Mouse (Mus musculus) neural tube, embryonic 12.5 days (tissue): ENCODE results near the gene Pik3ca. TPM values are rescaled to one million over a fixed set of nuclear protein-coding genes. Genes with fewer than 3 reads are reported as not detected.

Source experiments
- ATAC-seq: fragments of 200-750 bp; cut with Nextera tagmentation; 2 replicates; pipeline ENCODE4 v1.8.0; 2017; ENCODE audit warnings: low read depth, mild to moderate bottlenecking, moderate TSS enrichment, moderate library complexity; ENCODE audit not compliant: low FRiP score
- H3K27ac ChIP-seq: fragments of 300-500 bp; sonication (generic); 2 replicates; pipeline ENCODE4 v1.5.1; 2016
- H3K27me3 ChIP-seq: fragments of 300-500 bp; sonication (generic); replicated peaks from 2 replicates; pipeline ENCODE4 v1.6.1; 2016; ENCODE audit warnings: mild to moderate bottlenecking
- H3K36me3 ChIP-seq: fragments of 300-500 bp; sonication (generic); 2 replicates; pipeline ENCODE4 v1.6.1; 2016; ENCODE audit warnings: mild to moderate bottlenecking
- H3K4me1 ChIP-seq: fragments of 300-500 bp; sonication (generic); 2 replicates; pipeline ENCODE4 v1.6.1; 2016
- H3K4me2 ChIP-seq: fragments of 300-500 bp; sonication (generic); replicated peaks from 2 replicates; pipeline ENCODE4 v1.6.1; 2016; ENCODE audit warnings: mild to moderate bottlenecking
- H3K4me3 ChIP-seq: fragments of 300-500 bp; sonication (generic); 2 replicates; pipeline ENCODE4 v1.5.1; 2016
- H3K9ac ChIP-seq: fragments of 300-500 bp; sonication (generic); 2 replicates; pipeline ENCODE4 v1.6.1; 2016; ENCODE audit warnings: mild to moderate bottlenecking
- H3K9me3 ChIP-seq: fragments of 300-500 bp; sonication (generic); 2 replicates; pipeline ENCODE4 v1.6.1; 2016; ENCODE audit warnings: mild to moderate bottlenecking
- WGBS: fragments of 180-500 bp; shearing (Covaris S2); methylation state at CpG from one replicate; pipeline ENCODE4 v1.1.7; 2016; 5-methylcytosine and 5-hydroxymethylcytosine counted together
- polyA plus RNA-seq: library from polyadenylated mRNA; unstranded; fragments of >200 nt; fragmentation: Nextera tagmentation; extraction: Ambion mirVana; gene quantifications from 2 replicates; pipeline ENCODE4 v1.2.1, GENCODE M21; 2016

The Pik3ca gene
- polyA plus RNA-seq, 1 experiment from 2014 or later = 15.7 TPM

DNA sequence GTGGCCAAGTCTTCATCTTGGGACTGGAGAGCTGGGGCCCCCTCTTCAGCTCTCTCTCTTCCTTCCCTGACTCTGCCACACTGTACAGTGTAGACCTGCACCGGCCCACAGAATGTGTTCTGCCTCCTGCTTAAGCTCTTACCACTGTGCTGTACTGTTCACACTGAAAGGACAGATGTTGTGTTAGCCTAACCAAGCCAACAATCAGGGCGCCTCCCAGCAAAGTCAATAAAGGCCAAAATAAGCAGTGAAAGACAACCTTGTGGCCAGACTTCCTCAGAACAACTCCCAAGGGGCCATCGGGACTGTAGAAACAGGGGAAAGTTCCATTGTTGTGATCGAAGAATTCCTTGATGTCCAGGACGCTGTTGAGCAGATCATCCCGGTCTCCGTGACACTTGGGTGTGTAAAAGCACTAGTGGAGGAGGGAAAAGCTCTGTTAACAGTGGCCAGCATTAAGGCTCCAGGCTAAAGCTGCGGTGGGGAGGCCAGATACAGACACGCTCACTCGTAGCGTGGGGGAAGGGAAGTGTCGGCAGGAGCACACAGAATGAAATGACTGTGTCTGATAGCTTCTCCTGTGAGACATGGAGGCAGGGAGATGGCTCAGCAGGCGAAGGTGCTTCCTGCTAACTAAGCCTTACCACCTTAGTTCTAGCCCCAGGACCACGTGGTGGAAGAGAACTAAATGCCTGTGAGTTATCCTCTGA lies 74.9 kb downstream of the Pik3ca start:
- Histone ChIP-seq H3K4me2 (no peak overlapping the region), H3K27ac (no peak overlapping the region), H3K4me1 (0 out of 2 replicates have a peak, but pooled peaks cover 3% of the 10 kb centered on the region), H3K4me3 (no peak overlapping the region), H3K36me3 (no peaks in the 10 kb centered on the region), H3K9ac (no peak overlapping the region), H3K9me3 (no peaks in the 10 kb centered on the region), H3K27me3 (no peaks in the 10 kb centered on the region)
- no peak for ATAC-seq
- WGBS = 77% methylated on average over 14 of the region's 14 CpGs

DNA sequence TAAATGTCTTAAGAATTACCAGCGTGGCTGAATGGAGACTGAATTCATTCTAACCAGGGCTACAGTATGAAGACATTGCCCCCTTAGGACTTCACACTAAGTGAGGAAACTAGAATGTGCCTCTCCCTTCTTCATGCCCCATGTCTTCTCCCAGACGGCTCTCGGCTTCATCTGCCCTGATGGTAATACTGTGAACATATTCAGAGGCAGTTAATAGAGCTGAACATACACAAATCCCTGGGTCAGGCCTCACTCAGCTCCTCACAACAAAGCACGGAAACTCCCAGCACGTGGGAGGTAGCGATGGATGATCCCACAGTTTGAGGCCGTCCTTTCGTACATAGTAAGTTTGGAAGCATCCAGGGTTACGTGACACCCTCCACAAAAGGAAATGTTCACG lies 75.7 kb downstream of the Pik3ca start:
- H3K4me1 ChIP-seq = 0 out of 2 replicates have a peak, but pooled peaks cover 3% of the 10 kb centered on the region
- H3K4me2 ChIP-seq = no peak overlapping the region
- no peak for ATAC-seq
- no peak overlapping the region for H3K27ac ChIP-seq
- H3K4me3 ChIP-seq = no peak overlapping the region
- 82% methylated on average over 10 of the region's 10 CpGs for WGBS
- H3K9me3 ChIP-seq = no peaks in the 10 kb centered on the region
- H3K27me3 ChIP-seq = no peaks in the 10 kb centered on the region
- H3K36me3 ChIP-seq = no peaks in the 10 kb centered on the region
- no peak overlapping the region for H3K9ac ChIP-seq

DNA sequence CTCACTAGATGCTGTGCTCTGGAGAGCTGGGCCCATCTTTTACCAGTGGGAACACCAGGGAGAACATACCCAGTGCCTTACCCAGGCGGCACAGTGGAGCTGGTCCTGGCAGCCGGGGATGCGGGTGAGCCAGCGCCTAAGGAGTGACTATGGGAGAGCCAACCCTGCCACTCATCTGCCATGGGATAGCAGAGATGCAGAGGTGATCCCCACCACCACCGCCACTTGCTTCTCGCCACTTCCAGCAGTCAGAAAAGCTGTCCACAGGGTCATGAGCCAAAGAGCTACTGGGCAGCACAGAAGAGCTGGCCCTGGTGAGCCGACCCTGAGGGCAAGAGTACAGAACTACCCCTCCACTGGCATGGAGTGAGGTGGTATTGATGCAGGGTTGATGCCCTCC lies 82.5 kb downstream of the Pik3ca start:
- Histone ChIP-seq H3K4me2 (no peak overlapping the region), H3K27ac (no peak overlapping the region), H3K4me3 (no peak overlapping the region), H3K4me1 (no peaks in the 10 kb centered on the region), H3K9ac (no peak overlapping the region), H3K9me3 (no peaks in the 10 kb centered on the region), H3K36me3 (no peaks in the 10 kb centered on the region), H3K27me3 (no peaks in the 10 kb centered on the region)
- WGBS = 91% methylated on average over 7 of the region's 7 CpGs
- ATAC-seq = no peak

DNA sequence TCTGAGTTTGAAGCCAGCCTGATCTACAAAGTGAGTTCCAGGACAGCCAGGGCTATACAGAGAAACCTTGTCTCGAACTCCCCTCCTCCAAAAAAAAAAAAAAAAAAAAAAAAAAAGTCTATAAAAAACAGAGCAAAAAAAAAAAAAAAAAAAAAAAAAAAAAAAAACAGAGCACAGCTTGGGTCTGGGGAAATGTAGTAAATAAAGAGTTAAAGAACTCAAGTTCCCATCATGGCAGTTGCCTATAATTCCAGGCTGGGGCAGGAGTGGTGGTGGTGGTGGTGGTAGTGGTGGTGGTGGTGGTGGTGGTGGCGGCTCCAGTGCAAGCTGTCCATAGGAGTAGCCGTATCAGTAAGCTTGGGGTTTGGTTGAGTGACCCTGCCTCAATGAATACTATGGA lies 85.6 kb downstream of the Pik3ca start:
- Histone ChIP-seq H3K4me3 (no peak overlapping the region), H3K36me3 (no peaks in the 10 kb centered on the region), H3K9me3 (no peaks in the 10 kb centered on the region), H3K9ac (no peak overlapping the region), H3K4me1 (no peaks in the 10 kb centered on the region), H3K27ac (no peak overlapping the region), H3K4me2 (no peak overlapping the region), H3K27me3 (no peaks in the 10 kb centered on the region)
- ATAC-seq = no peak
- WGBS = 79% methylated on average over 3 of the region's 3 CpGs

DNA sequence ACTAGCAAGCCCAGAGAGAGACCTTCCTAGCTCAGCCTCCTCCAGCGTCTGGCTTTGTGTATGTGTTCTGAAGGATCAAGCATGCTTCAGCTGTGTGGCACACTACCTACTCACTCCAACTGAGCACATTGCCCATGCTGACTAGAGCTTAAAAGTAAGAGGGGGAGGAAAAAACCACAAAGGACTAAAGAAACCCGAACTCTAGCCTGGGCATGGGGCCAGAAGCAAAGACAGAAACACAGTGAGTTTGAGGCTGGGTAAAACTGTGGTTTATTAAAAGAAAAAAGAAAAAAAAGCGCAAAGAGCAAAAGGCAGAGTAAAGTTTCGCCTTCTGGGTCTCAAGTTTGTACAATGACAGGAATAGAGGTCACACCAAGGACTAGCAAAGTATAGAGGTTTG lies 89.1 kb downstream of the Pik3ca start:
- H3K4me2 ChIP-seq = no peak overlapping the region
- WGBS = 88% methylated on average over 4 of the region's 4 CpGs
- H3K27me3 ChIP-seq = no peaks in the 10 kb centered on the region
- no peak overlapping the region for H3K27ac ChIP-seq
- H3K9ac ChIP-seq = no peak overlapping the region
- H3K4me1 ChIP-seq = no peaks in the 10 kb centered on the region
- no peak overlapping the region for H3K4me3 ChIP-seq
- ATAC-seq = no peak
- no peaks in the 10 kb centered on the region for H3K9me3 ChIP-seq
- no peaks in the 10 kb centered on the region for H3K36me3 ChIP-seq

DNA sequence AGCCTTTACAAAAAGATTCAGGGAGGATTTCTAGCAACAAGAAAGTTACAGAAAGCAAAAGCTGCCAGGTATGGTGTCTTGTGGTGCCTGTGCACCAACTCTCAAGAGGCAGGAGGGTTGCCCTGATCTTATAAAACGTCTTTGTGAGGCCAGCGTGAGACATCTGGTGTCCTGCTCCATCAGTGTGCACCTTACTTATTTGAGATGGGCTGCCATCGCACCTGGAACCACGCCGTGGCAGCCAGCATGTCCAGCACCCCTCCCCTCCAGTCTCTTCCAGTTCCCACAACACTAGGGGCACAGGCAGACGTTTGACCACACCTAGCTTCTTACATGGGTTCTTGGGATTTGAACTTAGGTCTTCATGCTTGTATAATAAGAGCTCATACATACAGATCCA lies 90.7 kb downstream of the Pik3ca start:
- Histone ChIP-seq H3K9ac (no peak overlapping the region), H3K4me1 (no peaks in the 10 kb centered on the region), H3K9me3 (no peaks in the 10 kb centered on the region), H3K36me3 (no peaks in the 10 kb centered on the region), H3K27me3 (no peaks in the 10 kb centered on the region), H3K4me3 (no peak overlapping the region), H3K27ac (no peak overlapping the region), H3K4me2 (no peak overlapping the region)
- 83% methylated on average over 6 of the region's 6 CpGs for WGBS
- no peak for ATAC-seq

DNA sequence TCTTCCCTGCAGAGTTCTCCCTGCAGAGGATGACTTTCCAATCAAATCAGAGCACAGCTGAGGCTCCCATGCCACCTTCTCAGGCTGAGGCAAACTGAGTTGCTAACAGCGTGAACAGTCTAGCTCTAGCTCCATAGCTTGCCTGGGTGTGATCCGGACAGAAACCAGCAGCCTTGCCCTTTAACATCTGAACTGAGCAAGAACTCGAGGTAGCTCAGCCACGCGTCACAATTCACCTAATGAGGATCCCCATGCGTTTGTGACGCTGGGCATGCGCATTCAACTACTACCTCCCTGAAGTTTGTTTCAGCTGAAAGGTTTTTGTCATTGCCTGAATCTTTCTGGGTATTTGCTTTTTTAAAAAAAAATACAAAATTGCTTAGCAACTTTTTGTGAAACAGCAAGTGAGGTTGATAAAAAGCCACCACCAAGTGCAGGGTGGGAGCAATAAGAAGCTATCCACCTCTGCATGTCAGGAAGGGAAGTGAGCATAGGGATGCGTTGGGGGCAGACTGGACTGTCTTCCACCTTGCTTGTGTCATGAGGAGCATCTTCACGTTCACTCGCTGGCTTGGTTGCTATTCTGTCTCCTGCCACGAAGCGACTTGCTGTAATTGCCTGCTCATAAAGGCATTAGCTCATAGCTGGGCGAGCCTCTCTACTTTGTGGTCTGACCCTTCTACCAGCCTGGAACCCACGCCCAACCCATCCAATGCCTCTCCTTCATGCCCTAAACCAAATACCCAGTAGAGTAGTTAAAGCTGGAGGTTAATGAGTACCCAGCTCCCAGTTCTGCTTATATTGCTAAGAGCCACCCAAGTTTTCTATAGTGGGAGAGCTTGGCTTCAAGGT lies 92.8 kb downstream of the Pik3ca start:
- WGBS = 74% methylated on average over 15 of the region's 15 CpGs
- Histone ChIP-seq H3K9ac (no peak overlapping the region), H3K36me3 (no peaks in the 10 kb centered on the region), H3K27me3 (no peaks in the 10 kb centered on the region), H3K4me3 (no peak overlapping the region), H3K9me3 (no peaks in the 10 kb centered on the region), H3K4me2 (no peak overlapping the region), H3K27ac (no peak overlapping the region), H3K4me1 (no peaks in the 10 kb centered on the region)
- no peak for ATAC-seq

DNA sequence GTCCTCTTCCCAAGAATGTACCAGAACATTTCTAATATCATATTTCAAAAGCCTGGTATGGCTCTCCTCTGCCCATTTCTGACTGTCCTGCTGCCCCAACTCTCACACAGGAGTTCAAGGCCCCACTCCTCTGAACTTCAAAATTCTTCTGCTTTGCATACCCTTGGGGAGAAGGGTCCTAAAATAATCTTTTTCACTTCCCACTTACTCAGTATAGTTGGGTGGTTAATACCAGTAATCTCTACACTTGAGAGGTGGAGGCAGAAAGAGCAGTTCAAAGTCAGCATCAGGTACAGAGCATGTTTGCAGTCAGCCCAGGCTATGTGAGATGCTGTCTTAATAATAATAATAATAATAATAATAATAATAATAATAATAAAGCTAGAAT lies 93.5 kb downstream of the Pik3ca start:
- Histone ChIP-seq H3K27ac (no peak overlapping the region), H3K36me3 (no peaks in the 10 kb centered on the region), H3K4me1 (peaks cover 6% of the 10 kb centered on the region; the same call in 1 of the 2 replicates), H3K27me3 (no peaks in the 10 kb centered on the region), H3K9ac (no peak overlapping the region), H3K9me3 (no peaks in the 10 kb centered on the region), H3K4me2 (no peak overlapping the region), H3K4me3 (no peak overlapping the region)
- ATAC-seq = no peak

DNA sequence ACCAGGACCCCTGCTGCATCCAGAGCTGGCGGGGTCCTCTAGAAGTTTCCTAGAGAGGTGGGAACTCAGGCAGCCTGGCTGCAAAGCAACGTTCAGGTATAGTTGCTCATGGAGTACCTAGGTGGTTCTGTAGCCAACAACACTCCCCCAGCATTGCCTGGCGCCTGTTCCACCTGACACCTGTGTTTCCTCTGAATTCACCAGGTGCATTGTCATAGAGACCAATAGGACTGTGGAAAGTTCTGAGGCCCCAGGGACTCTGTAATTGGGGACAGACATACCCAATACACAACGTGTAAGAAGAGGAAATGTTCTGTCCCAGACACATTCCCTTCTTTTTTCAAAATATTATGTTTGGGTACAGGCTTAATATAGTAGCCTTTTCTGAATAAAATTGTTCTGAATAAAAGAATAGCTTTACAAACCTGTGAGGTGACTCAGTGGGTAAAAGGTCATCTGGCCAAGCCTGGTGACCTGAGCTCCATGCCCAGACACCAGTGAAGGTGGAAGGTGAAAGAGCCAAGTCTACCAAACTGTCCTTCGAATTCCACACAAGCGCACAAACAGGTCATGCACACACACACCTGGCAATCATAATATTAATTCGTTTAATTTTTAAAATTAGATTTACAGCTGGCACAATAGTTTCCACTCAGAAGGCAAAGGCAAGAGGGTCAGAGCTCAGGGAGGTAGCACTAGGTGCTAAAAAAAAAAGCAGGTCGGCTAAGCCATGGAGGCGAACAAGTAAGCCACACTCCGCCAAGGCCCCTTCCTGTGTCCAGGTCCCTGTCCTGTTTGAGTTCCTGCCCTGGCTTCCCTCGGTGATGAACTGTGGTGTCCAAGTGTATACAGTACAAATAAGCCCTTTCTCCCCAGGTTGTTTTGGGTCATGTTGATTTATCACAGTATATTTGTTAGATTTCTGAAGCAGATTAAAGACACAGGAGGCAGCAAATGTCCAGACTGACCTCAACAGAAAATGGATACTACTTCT lies 94.9 kb downstream of the Pik3ca start, which contains the start of gene Kcnmb3:
Kcnmb3 (minus strand) TSS at position 135 of the 994 bp plus-strand sequence.
- no peaks in the 10 kb centered on the region for H3K9me3 ChIP-seq
- no peak for ATAC-seq
- H3K36me3 ChIP-seq = no peaks in the 10 kb centered on the region
- no peak within 1 kb of the TSS for H3K9ac ChIP-seq
- no peaks in the 10 kb centered on the region for H3K27me3 ChIP-seq
- WGBS = 82% methylated on average over 11 of the region's 11 CpGs
- no peak within 1 kb of the TSS for H3K27ac ChIP-seq
- H3K4me3 ChIP-seq = no peak within 1 kb of the TSS
- H3K4me1 ChIP-seq = peaks cover 9% of the 10 kb centered on the region; the same call in 1 of the 2 replicates
- H3K4me2 ChIP-seq = no peak within 1 kb of the TSS

DNA sequence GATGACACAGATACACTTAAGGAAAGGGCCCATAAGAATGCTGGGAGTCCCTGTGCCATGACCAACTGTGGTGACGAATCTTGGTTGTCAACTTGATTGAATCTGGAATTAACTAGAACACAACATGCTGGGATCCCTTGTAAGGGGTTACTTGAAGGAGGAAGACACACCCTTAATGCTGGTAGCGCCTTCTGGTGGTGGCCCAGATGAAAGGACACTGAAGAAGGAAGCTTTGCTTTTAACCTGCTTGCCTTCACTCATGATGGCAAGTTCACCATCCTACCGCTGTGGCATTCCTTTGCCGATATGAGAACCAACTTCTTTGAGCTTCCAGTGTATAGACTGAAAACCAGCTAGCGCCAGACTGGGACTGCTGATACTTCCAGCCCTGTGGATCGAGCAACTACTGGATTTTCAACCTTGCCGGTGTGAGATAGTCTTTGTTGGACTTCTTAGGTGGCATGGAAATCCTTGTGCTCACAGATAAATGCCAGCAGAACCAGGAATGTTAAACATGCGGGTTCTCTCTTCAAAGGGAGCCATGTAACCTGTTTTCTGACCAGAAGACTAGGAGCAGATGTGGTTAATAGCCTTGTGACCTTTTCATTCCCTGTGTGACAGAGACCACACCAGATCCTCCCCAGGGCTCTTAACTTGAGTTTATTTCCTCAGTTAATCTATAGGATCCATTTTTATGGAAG lies 97.1 kb downstream of the Pik3ca start:
- no peak overlapping the region for H3K27ac ChIP-seq
- H3K27me3 ChIP-seq = no peaks in the 10 kb centered on the region
- WGBS = 92% methylated on average over 8 of the region's 8 CpGs
- H3K9ac ChIP-seq = no peak overlapping the region
- H3K9me3 ChIP-seq = no peaks in the 10 kb centered on the region
- no peak for ATAC-seq
- H3K4me1 ChIP-seq = peaks cover 9% of the 10 kb centered on the region; the same call in 1 of the 2 replicates
- H3K36me3 ChIP-seq = no peaks in the 10 kb centered on the region
- H3K4me3 ChIP-seq = no peak overlapping the region
- no peak overlapping the region for H3K4me2 ChIP-seq

DNA sequence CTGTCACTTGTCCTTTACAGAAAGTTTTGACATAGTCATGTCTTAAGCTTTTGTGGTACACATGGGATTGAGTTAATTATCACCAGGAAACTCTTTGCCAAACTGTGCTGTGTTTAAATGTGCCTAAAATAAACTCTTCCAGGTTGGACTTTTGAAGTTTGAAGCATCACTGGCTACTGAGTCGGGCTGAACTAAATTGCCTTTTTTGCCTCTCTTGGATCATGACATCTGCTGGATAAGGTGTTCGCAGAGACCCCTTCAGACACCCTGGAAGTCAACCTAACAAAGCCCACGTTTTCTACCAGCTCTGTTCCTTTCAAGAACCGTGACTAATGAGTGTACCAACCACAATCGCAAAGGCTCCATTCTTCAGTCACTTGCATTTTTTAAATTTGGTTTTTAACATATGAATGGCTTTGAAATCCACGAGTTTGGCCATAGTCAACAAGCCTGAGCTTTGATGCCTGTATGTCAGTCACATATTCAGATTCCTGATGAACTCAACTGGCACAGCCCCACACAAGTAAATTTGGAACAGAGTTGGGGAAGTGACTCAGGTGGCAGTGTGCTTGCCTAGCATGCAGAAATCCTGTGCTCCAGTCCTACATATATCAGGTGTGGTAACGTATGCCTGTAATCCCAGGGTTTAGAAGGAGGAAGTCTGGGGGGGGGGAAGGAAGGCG lies 97.8 kb downstream of the Pik3ca start:
- 44% methylated on average over 8 of the region's 8 CpGs for WGBS
- no peaks in the 10 kb centered on the region for H3K36me3 ChIP-seq
- H3K27me3 ChIP-seq = no peaks in the 10 kb centered on the region
- no peak overlapping the region for H3K27ac ChIP-seq
- H3K9ac ChIP-seq = no peak overlapping the region
- H3K9me3 ChIP-seq = no peaks in the 10 kb centered on the region
- no peak overlapping the region for H3K4me2 ChIP-seq
- no peak for ATAC-seq
- H3K4me1 ChIP-seq = peaks cover 9% of the 10 kb centered on the region; the same call in 1 of the 2 replicates
- no peak overlapping the region for H3K4me3 ChIP-seq
